Mouse (Mus musculus) neural tube, embryonic 15.5 days (tissue): ENCODE measurements around the gene Alox5ap. TPM values are rescaled to one million over a fixed set of nuclear protein-coding genes. Genes with fewer than 3 reads are reported as not detected.
A peak's percentile ranks its signal among the peaks of the same experiment; 100 is the strongest.

Experiments
- ATAC-seq: fragments of 200-750 bp; cut with Nextera tagmentation; 2 replicates; pipeline ENCODE4 v1.8.0; 2017; ENCODE audit warnings: mild to moderate bottlenecking, moderate TSS enrichment, moderate library complexity; ENCODE audit not compliant: low FRiP score
- H3K27ac ChIP-seq: fragments of 300-500 bp; sonication (generic); replicated peaks from 2 replicates; pipeline ENCODE4 v1.5.1; 2015; ENCODE audit warnings: mild to moderate bottlenecking, inconsistent platforms
- H3K27me3 ChIP-seq: fragments of 300-500 bp; sonication (generic); replicated peaks from 2 replicates; pipeline ENCODE4 v1.6.1; 2015; ENCODE audit warnings: inconsistent platforms
- H3K36me3 ChIP-seq: fragments of 300-500 bp; sonication (generic); 2 replicates; pipeline ENCODE4 v1.6.1; 2015; ENCODE audit warnings: inconsistent platforms
- H3K4me1 ChIP-seq: fragments of 300-500 bp; sonication (generic); 2 replicates; pipeline ENCODE4 v1.6.1; 2015; ENCODE audit warnings: inconsistent platforms
- H3K4me2 ChIP-seq: fragments of 300-500 bp; sonication (generic); 2 replicates; pipeline ENCODE4 v1.6.1; 2015; ENCODE audit warnings: inconsistent platforms, mild to moderate bottlenecking, moderate library complexity
- H3K4me3 ChIP-seq: fragments of 300-500 bp; sonication (generic); replicated peaks from 2 replicates; pipeline ENCODE4 v1.5.1; 2015; ENCODE audit warnings: mild to moderate bottlenecking, inconsistent platforms
- H3K9ac ChIP-seq: fragments of 300-500 bp; sonication (generic); replicated peaks from 2 replicates; pipeline ENCODE4 v1.6.1; 2015; ENCODE audit warnings: mild to moderate bottlenecking, inconsistent platforms
- H3K9me3 ChIP-seq: fragments of 300-500 bp; sonication (generic); replicated peaks from 2 replicates; pipeline ENCODE4 v1.6.1; 2016; ENCODE audit warnings: inconsistent platforms
- WGBS: fragments of 180-500 bp; shearing (Covaris S2); methylation state at CpG from one replicate; pipeline ENCODE4 v1.1.7; 2015; ENCODE audit warnings: mixed read lengths; 5-methylcytosine and 5-hydroxymethylcytosine counted together
- polyA plus RNA-seq: library from polyadenylated mRNA; unstranded; fragments of >200 nt; fragmentation: Nextera tagmentation; extraction: Ambion mirVana; gene quantifications from 2 replicates; pipeline ENCODE4 v1.2.1, GENCODE M21; 2015

Alox5ap gene
- polyA plus RNA-seq, 1 experiment from 2014 or later: 12.0 TPM

DNA sequence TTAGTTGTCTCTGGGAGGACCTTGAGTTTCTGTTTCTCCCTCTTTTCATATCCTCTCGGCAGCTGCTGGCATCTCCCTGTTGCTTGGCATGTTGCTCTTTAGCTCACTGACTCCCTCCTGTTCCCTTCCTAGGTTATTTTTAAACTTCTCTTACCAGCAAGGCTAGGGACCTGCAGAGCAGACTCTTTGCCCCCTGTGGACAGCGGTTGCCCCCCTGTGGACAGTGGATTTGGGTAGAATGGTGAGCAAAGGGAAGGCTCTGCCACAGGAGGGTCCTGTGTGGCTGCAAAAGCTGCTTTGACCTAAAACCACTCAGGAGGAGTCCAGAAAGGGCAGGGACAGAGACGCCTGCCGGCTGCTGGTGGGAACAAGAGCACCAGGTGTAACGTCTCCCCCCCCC, 21.5 kb upstream of the Alox5ap start:
- no peaks in the 10 kb centered on the region for H3K27me3 ChIP-seq
- no peak overlapping the region for H3K4me3 ChIP-seq
- H3K4me1 ChIP-seq: peaks cover 8% of the 10 kb centered on the region
- ATAC-seq: no peak
- H3K9ac ChIP-seq: no peak overlapping the region
- 55% methylated on average over 5 of the region's 5 CpGs for WGBS
- no peaks in the 10 kb centered on the region for H3K36me3 ChIP-seq
- peaks cover 3% of the 10 kb centered on the region; the same call in 1 of the 2 replicates for H3K9me3 ChIP-seq
- no peak overlapping the region for H3K4me2 ChIP-seq
- no peak overlapping the region for H3K27ac ChIP-seq

DNA sequence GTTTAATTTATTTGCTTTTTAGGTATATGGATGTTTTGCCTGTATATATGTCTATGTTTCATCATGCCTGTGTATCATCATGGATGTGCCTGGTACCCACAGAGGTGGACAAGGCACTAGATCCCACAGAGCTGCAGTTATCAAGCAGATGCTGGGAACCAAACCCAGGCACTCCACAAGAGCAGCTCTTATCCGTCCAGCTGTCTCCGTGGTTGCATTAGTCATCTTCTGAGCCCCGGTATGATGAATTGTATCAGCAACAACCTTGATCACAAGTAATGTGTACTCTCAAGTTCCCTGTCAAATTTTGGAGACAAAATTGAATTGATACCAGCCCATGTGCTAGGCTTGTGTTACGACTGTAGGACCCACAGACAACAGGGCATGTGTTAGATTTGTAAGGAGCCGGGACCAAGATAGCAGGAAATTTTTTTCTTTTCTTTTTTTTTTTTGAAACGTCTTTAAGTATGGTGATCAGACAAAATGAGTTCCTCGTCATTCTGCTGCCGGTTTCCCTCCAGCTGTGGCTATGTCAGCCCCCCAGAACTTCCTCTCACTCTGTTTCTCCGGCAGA, 19.1 kb upstream of the Alox5ap start:
- no peak overlapping the region for H3K4me3 ChIP-seq
- 62% methylated on average over 9 of the region's 9 CpGs for WGBS

DNA sequence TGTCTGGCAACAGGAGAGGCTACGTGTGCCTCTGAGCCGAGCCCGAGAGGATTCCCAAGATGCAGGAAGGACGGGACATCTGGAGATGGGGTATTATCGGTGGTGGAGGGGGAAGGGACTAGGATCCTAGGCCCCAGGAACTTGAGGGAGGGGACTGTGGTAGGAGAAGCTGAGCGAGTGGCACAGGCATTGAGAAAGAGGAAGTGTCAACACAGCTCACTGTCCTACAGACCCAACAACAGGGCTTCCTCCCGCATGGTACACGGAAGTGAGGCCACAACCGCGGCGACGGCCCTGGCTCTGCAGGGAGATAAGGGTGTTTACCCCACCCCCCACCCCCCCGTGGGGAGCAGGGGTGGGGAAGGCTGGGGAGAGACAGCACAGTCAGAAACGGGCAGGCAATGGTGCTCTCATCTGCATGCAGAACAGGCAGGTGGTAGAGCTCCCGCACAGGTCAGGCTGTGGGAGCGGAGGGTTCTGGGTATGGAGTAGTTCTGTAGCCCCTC, 18.5 kb upstream of the Alox5ap start:
- H3K4me1 ChIP-seq: peaks cover 8% of the 10 kb centered on the region
- 21% methylated on average over 16 of the region's 16 CpGs for WGBS
- H3K36me3 ChIP-seq: no peaks in the 10 kb centered on the region
- H3K27me3 ChIP-seq: no peaks in the 10 kb centered on the region
- H3K4me3 ChIP-seq: no peak overlapping the region
- 0 out of 2 replicates have a peak overlapping the region, but pooled peaks have one; percentile 24 for H3K9ac ChIP-seq
- peak overlapping the region; percentile 44 for H3K4me2 ChIP-seq
- no peak overlapping the region for H3K27ac ChIP-seq
- peaks cover 3% of the 10 kb centered on the region; the same call in 1 of the 2 replicates for H3K9me3 ChIP-seq
- ATAC-seq: no peak; the same call in 1 of the 2 replicates

More for the DNA sequence above, 19.1 kb upstream of the Alox5ap start:
- H3K27me3 ChIP-seq: no peaks in the 10 kb centered on the region
- H3K4me1 ChIP-seq: peaks cover 8% of the 10 kb centered on the region
- H3K4me2 ChIP-seq: peak overlapping the region; percentile 44
- no peak for ATAC-seq
- no peak overlapping the region for H3K9ac ChIP-seq
- no peaks in the 10 kb centered on the region for H3K36me3 ChIP-seq
- peaks cover 3% of the 10 kb centered on the region; the same call in 1 of the 2 replicates for H3K9me3 ChIP-seq
- H3K27ac ChIP-seq: no peak overlapping the region

DNA sequence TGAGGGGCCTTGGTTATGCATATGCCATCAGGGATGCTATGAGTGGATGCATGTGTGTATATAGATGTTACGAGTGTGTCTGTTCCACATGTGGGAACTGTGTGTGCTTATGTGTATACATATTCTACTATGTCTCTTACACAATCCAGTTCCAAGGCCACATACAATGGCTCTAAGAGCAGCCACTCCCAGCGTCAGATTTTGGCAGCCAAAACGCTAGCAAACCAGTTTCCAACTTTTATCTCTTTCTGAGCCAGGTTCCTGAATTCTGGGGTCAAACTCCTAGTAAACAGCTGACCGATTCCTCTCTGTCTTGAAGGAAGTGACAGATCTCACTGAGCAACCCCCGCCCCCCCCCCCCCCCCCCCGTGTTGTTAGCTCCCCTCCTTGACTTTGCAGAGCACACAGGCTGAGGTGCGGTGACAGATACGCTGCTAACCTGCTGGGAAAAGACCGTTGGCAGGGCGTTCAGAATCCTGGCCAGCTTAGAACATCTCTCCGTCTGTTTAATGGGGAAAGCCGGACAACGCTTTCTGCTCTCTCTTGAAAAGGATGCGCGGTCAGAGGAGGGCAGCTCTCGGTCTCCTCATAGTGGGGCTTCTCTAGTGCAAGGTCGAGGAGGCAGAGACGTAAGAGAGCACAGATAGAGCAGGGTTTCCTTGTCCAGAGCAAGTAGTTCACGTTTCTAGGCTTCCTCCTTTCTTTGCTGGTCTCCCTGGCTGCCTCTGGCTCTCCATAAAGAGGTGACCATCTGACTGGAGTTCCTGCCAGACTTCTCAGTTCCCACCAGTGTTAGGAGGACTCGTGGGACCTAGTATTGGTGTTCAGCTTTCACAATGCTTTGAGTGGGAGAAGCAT, 17.3 kb upstream of the Alox5ap start:
- H3K27me3 ChIP-seq: no peaks in the 10 kb centered on the region
- no peak for ATAC-seq
- WGBS: 51% methylated on average over 19 of the region's 20 CpGs
- no peak overlapping the region for H3K4me2 ChIP-seq
- no peak overlapping the region for H3K27ac ChIP-seq
- H3K4me3 ChIP-seq: no peak overlapping the region
- H3K9ac ChIP-seq: no peak overlapping the region
- H3K36me3 ChIP-seq: no peaks in the 10 kb centered on the region
- H3K9me3 ChIP-seq: no peaks in the 10 kb centered on the region
- peaks cover 8% of the 10 kb centered on the region for H3K4me1 ChIP-seq

DNA sequence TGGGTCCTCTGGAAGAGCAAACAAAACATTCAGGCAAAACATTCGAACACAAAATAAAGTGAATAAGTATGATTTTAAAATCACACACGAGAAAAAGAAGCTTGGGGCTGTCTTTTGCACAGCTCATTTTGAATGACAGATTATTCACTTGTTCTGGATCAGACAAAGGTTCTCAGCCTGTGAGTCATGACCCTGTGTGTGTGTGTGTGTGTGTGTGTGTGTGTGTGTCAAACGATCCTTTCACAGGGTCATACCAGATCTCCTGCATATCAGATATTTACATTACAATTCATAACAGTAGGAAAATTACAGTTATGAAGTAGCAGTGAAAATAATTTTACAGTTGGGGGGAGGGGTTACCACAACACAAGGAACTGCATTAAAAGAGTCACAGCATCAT, 12.3 kb upstream of the Alox5ap start:
- no peak overlapping the region for H3K4me2 ChIP-seq
- 0 out of 2 replicates have a peak, but pooled peaks cover 2% of the 10 kb centered on the region for H3K4me1 ChIP-seq
- ATAC-seq: no peak
- no peak overlapping the region for H3K9ac ChIP-seq
- no peak overlapping the region for H3K4me3 ChIP-seq
- no peaks in the 10 kb centered on the region for H3K9me3 ChIP-seq
- no peak overlapping the region for H3K27ac ChIP-seq
- H3K36me3 ChIP-seq: no peaks in the 10 kb centered on the region
- 90% methylated on average over 3 of the region's 3 CpGs for WGBS
- H3K27me3 ChIP-seq: no peaks in the 10 kb centered on the region

DNA sequence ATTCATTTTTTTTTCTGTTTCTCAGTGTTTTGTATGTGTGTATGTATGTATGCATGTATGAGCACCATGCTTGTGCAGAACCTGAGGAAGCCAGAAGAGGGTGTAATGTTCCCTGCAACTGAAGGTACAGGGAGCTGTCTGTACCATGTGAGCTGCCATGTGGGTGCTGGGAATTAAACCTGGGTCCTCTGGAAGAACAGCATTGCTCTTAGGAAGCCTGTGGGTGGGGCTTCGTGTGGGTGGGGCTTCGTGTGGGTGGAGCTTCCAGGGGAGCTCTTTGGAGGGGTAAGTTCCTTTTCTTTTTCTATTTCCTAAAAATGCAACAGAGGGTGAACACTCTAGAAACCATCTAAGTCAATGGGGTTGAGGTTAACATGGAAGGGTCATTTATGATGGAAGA, 11.1 kb upstream of the Alox5ap start:
- H3K36me3 ChIP-seq: no peaks in the 10 kb centered on the region
- no peak overlapping the region for H3K9ac ChIP-seq
- no peak overlapping the region for H3K4me2 ChIP-seq
- H3K4me1 ChIP-seq: peaks cover 11% of the 10 kb centered on the region
- no peak overlapping the region for H3K27ac ChIP-seq
- H3K9me3 ChIP-seq: no peaks in the 10 kb centered on the region
- H3K4me3 ChIP-seq: no peak overlapping the region
- no peaks in the 10 kb centered on the region for H3K27me3 ChIP-seq
- WGBS: 85% methylated on average over 2 of the region's 2 CpGs
- no peak for ATAC-seq

DNA sequence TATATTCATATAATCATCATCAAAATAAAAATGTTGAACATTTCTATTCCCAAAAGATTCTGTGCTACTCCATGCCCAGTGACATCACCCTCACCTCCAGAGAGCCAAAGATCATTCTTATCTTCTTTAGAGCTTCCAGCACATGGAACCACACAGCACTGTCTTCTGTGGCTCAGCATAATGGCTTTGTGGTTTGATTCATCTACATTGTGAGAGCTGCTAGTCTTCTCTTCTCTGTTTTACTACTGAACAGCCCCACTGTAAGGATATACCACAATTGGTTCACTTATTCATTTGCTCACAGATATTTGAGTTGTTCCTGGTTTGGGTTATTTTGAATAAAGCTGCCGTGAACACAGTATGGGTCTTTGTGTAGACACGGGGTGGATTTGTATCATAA, 9.0 kb upstream of the Alox5ap start:
- ATAC-seq: no peak
- 81% methylated on average over 2 of the region's 2 CpGs for WGBS
- no peak overlapping the region for H3K4me3 ChIP-seq

DNA sequence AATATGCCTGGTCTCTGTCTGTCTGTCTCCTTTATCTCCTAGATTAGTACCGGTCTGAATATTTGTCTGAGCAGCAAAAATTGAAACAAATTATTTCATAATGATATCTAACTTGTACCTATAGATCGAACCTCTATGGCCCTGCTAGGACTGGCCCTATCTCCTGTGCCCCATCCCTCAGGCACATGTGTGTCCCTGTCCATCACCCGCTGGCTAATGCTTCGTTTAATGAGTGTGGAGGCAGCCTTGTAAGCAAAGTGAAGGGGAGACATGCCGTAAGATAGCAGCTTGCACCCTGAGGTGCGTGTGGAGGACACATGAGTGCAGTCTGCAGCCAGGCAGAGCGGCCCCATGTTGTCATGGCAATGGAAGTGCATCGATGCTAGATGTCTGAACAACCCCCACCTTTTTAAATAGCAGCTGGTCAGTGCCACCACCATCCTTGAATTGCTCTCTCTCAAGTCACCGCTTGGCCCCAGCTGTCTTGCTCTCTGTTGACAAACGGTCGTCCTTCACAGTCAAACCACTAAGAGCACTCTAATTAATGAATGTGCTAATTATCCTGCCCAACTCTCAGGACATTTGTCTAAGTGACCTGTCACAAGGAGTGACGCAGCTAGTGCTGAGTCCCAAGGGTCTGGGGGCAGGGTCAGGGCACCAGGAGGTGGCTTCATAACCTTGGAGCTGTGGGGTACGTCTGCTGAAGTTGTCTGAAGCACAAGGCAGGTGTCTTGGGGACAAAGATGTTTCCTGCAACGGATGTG, 6.9 kb upstream of the Alox5ap start:
- peak; percentile 60 for ATAC-seq

More for the DNA sequence above, 9.0 kb upstream of the Alox5ap start:
- H3K36me3 ChIP-seq: no peaks in the 10 kb centered on the region
- H3K9ac ChIP-seq: no peak overlapping the region
- no peak overlapping the region for H3K27ac ChIP-seq
- H3K4me2 ChIP-seq: no peak overlapping the region
- peaks cover 22% of the 10 kb centered on the region for H3K4me1 ChIP-seq
- H3K27me3 ChIP-seq: no peaks in the 10 kb centered on the region
- no peaks in the 10 kb centered on the region for H3K9me3 ChIP-seq

DNA sequence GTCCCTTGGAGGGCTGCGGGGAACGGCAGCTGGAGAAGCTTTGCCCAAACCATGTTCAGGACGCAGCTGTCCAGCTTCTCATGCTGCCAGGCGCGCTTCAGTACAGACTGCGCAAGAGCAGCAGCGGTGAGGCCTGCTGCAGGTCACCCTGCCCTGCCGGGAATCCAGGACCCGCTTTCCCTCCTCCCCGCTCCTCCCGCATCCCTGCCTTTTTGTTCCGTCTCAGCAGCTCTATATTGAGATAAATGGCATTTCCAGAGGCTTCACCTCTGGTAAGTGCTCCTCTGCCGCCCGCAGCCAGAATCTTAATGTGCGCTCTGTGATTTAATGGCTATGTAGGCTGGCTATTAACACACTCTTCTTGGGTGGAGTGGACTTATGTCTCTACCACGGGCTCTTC, 5.5 kb upstream of the Alox5ap start:
- Histone ChIP-seq H3K27ac (peak overlapping the region; percentile 78), H3K36me3 (no peaks in the 10 kb centered on the region), H3K4me3 (no peak overlapping the region), H3K9me3 (no peaks in the 10 kb centered on the region), H3K27me3 (no peaks in the 10 kb centered on the region), H3K4me1 (peaks cover 22% of the 10 kb centered on the region), H3K4me2 (peak overlapping the region; percentile 39), H3K9ac (no peak overlapping the region)
- peak; percentile 86 for ATAC-seq
- WGBS: 10% methylated on average over 16 of the region's 16 CpGs

More for the DNA sequence above, 6.9 kb upstream of the Alox5ap start:
- peaks cover 22% of the 10 kb centered on the region for H3K4me1 ChIP-seq
- H3K4me2 ChIP-seq: no peak overlapping the region
- H3K9me3 ChIP-seq: no peaks in the 10 kb centered on the region
- no peak overlapping the region for H3K9ac ChIP-seq
- H3K4me3 ChIP-seq: no peak overlapping the region
- H3K36me3 ChIP-seq: no peaks in the 10 kb centered on the region
- no peaks in the 10 kb centered on the region for H3K27me3 ChIP-seq
- WGBS: 29% methylated on average over 14 of the region's 14 CpGs
- peak overlapping the region; percentile 78 for H3K27ac ChIP-seq

DNA sequence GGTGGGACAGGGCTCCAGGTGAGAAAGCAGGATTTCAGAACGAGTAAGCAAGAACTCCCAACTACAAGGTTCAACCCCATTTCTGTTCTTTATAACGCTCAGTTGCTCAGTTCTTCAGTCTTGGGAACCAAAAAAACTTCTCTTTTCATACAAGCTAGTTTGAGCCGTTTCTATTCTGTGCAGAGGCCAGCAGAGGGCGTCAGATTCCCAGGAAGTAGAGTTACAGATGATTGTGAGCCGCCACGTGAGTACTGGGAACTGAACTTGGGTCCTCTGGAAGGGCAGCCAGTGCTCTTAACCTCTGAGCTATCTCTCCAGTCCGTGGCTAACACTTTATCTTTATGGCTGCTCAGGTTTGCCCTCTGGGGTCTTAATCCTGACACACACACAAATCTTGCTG, 3.1 kb upstream of the Alox5ap start:
- no peaks in the 10 kb centered on the region for H3K9me3 ChIP-seq
- WGBS: 76% methylated on average over 7 of the region's 7 CpGs
- no peak for ATAC-seq

DNA sequence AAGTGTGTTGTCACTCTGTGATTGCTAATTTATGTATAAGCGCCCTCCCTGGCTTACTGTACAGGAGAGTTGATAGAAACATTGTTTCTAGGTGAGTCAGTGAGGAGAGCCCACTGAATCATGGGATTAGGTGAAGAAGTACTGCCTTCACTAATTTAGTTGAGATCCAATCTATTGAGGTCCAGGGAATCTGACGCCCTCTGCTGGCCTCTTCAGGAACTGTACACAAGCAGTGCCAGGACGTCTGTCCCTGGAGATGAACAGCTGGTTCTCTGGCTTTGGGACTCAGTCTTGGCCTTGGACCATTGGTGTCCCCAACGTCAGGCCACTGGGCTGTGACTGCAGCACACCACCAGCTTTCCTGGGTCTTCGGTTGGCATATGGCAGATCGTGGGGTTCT, 2.7 kb upstream of the Alox5ap start:
- H3K4me2 ChIP-seq: no peak overlapping the region
- H3K27ac ChIP-seq: no peak overlapping the region
- H3K9ac ChIP-seq: no peak overlapping the region
- H3K36me3 ChIP-seq: no peaks in the 10 kb centered on the region
- H3K27me3 ChIP-seq: no peaks in the 10 kb centered on the region
- 70% methylated on average over 6 of the region's 6 CpGs for WGBS
- H3K4me3 ChIP-seq: no peak overlapping the region
- H3K4me1 ChIP-seq: peaks cover 22% of the 10 kb centered on the region
- ATAC-seq: no peak
- no peaks in the 10 kb centered on the region for H3K9me3 ChIP-seq

More for the DNA sequence above, 3.1 kb upstream of the Alox5ap start:
- Histone ChIP-seq H3K4me2 (no peak overlapping the region), H3K4me1 (peaks cover 22% of the 10 kb centered on the region), H3K27me3 (no peaks in the 10 kb centered on the region), H3K4me3 (no peak overlapping the region), H3K9ac (no peak overlapping the region), H3K27ac (no peak overlapping the region), H3K36me3 (no peaks in the 10 kb centered on the region)
